Mouse (Mus musculus) cerebellum, adult 8-10 months (tissue): ENCODE results near the gene Rfesd.

Experiments used
- DNase-seq: peaks from one replicate; pipeline ENCODE4 v3.0.0; 2022

Gene Rfesd

GRCm38 (mm10) chr13:75976649-75977048 is 41.9 kb downstream of the Rfesd start:
- DNase-seq: no peak

DNA sequence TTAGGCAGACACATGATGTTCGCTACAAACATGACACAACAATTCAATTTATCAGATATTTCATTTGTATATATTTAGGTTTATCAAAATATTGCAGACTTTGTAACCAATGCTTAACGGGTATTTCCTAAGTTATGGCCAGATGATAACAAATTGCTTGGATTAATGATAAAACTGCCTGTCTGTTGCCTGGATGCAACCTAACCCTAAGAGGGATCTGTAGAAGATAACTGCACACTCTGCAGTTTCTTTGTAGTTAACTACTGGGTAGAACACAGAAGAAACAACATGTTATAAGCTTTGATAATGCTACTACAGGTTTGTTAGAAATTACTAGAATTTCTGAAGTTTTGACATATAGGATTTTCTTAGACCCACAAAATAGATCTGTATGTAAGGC is 42.3 kb downstream of the Rfesd start:
- DNase-seq: no peak

GRCm38 (mm10) chr13:75975629-75976028 is 42.9 kb downstream of the Rfesd start:
- no peak for DNase-seq

GRCm38 (mm10) chr13:75974481-75974880 is 44.0 kb downstream of the Rfesd start:
- no peak for DNase-seq

GRCm38 (mm10) chr13:75966850-75967249 is 51.7 kb downstream of the Rfesd start, which contains the start of gene Spata9:
Gene Spata9, plus strand, starts transcription at chr13:75967150.
- no peak for DNase-seq

DNA sequence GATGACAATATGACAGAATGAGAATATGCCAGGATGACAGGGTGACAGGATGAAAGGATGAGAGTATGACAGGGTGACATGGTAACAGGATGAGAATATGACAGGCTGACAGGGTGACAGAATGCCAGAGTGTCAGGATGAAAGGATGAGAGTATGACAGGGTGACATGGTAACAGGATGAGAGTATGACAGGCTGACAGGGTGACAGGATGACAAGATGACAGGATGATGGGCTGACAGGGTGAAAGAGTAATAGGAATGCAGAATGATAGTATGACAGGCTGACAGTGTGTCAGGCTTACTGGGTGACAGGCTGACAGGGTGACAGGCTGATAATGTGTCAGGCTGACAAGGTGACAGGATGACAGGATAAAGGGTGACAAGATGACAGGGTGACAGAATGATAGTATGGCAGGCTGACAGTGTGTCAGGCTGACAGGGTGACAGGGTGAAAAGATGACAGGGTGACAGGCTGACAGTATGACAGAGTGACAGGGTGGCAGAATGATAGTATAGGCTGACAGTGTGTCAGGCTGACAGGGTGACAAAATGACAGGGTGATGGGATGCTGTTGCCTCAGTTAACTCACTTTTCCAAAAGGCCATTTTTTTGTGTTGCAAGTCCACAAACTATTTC is 63.0 kb downstream of the Rfesd start:
- no peak for DNase-seq
